Mouse (Mus musculus) lung, postnatal 0 days (tissue): ENCODE measurements around the gene Kpnb1.

ENCODE experiments used
- CTCF ChIP-seq: IDR thresholded peaks from 2 replicates; pipeline ENCODE4 v1.5.1; 2016; ENCODE audit warnings: antibody characterized with exemption, mild to moderate bottlenecking
- EP300 ChIP-seq: IDR thresholded peaks from 2 replicates; pipeline ENCODE4 v1.6.1; 2016; ENCODE audit warnings: antibody characterized with exemption, mild to moderate bottlenecking, control low read depth

DNA sequence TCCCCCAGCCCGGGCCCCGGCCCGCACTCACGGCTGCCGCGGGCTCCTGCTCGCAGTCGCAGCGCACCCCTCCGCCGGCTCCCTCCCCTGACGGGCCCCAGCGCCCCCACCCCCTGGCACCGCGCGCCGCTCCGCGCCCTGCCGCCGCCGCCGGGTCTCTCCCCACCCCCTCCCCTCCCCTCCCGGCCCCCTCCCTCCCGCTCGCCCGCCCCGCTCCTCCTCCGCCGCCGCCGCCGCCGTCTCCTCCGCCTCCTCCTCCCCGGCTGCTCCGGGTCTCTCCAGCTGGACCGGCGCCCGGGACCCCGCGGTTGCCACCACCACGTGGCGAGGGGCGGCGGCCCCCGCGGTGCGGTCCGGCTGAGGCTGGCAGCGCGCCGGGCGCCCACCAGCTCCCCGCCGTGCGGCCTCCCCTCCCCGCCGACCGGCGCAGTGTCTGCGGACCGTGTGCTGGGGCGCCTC, 36.3 kb downstream of the Kpnb1 start, which contains the start of gene Tbkbp1:
- TF ChIP-seq EP300 (no peak), CTCF (no peak)
